Mouse (Mus musculus) CH12.LX (cell line): Measurements from ENCODE around the gene Mvb12b. TPM values are rescaled to one million over a fixed set of nuclear protein-coding genes. Genes with fewer than 3 reads are reported as not detected.

Experiments used
- DNase-seq: peaks from one replicate; pipeline ENCODE4 v3.0.0-alpha.2; 2013; ENCODE audit errors: extremely low read depth
- H3K27ac ChIP-seq: 2 replicates; pipeline ENCODE4 v1.5.1; 2012; ENCODE audit warnings: low read depth, mild to moderate bottlenecking, control low read depth, moderate library complexity; ENCODE audit not compliant: insufficient read depth
- H3K27me3 ChIP-seq: replicated peaks from 2 replicates; pipeline ENCODE3; 2012; ENCODE audit warnings: inconsistent platforms
- H3K36me3 ChIP-seq, 2 experiments: replicated peaks in 1 of 2; 2 replicates each; pipeline versions ENCODE3 to v1.6.1; 2012; ENCODE audit warnings: inconsistent platforms in 1 of 2, low read length in 1 of 2, mild to moderate bottlenecking in 1 of 2, mixed read lengths in 1 of 2, moderate library complexity in 1 of 2; ENCODE audit not compliant: control insufficient read depth in 1 of 2, insufficient read depth in 1 of 2
- H3K4me1 ChIP-seq, 2 experiments: 2 replicates each; pipeline ENCODE4 v1.6.1; 2012; ENCODE audit warnings: inconsistent platforms in 1 of 2, moderate library complexity in 1 of 2; ENCODE audit not compliant: insufficient read depth in 2 of 2, control insufficient read depth in 1 of 2
- H3K4me2 ChIP-seq: 2 replicates; pipeline ENCODE4 v1.6.1; 2012; ENCODE audit warnings: low read depth, mild to moderate bottlenecking, control low read depth; ENCODE audit not compliant: poor library complexity, insufficient read depth, severe bottlenecking
- H3K4me3 ChIP-seq, 3 experiments: fragments of 150-350 bp in 1 of 3; sonication (generic) in 1 of 3; replicated peaks in 1 of 3; 2 replicates each; pipeline versions ENCODE3 to v1.5.1; 2011 to 2012; ENCODE audit warnings: low read depth in 2 of 3, low read length in 2 of 3, mild to moderate bottlenecking in 2 of 3, moderate library complexity in 2 of 3, control low read depth in 1 of 3, improper control_type of control experiment in 1 of 3, inconsistent platforms in 1 of 3, mixed read lengths in 1 of 3; ENCODE audit not compliant: poor library complexity in 1 of 3
- H3K79me2 ChIP-seq: replicated peaks from 2 replicates; pipeline ENCODE4 v1.6.1; 2012; ENCODE audit warnings: mild to moderate bottlenecking, moderate library complexity; ENCODE audit not compliant: control insufficient read depth, poor library complexity, insufficient read depth, severe bottlenecking; ENCODE audit errors: extremely low read depth
- H3K9ac ChIP-seq: 2 replicates; pipeline ENCODE4 v1.6.1; 2012; ENCODE audit warnings: low read depth, mild to moderate bottlenecking, control low read depth, moderate library complexity; ENCODE audit not compliant: insufficient read depth
- H3K9me3 ChIP-seq: replicated peaks from 2 replicates; pipeline ENCODE3; 2012; ENCODE audit warnings: low read length, inconsistent platforms, mixed read lengths
- CHD2 ChIP-seq: IDR thresholded peaks from 2 replicates; pipeline ENCODE4 v1.6.1; 2011; ENCODE audit warnings: low read length, improper control_type of control experiment
- E2F4 ChIP-seq: IDR thresholded peaks from 2 replicates; pipeline ENCODE4 v1.6.1; 2011; ENCODE audit warnings: low read depth, low read length, improper control_type of control experiment; ENCODE audit not compliant: insufficient replicate concordance
- ELF1 ChIP-seq: IDR thresholded peaks from 2 replicates; pipeline ENCODE4 v1.6.1; 2014; ENCODE audit warnings: low read depth, mild to moderate bottlenecking, inconsistent platforms, low read length, improper control_type of control experiment
- ETS1 ChIP-seq: conservative IDR thresholded peaks from 2 replicates; pipeline ENCODE4 v1.6.1; 2012; ENCODE audit warnings: low read depth, mild to moderate bottlenecking, inconsistent platforms, low read length, improper control_type of control experiment, moderate library complexity
- GABPA ChIP-seq: IDR thresholded peaks from 2 replicates; pipeline ENCODE4 v1.6.1; 2012; ENCODE audit warnings: low read depth, low read length, improper control_type of control experiment, inconsistent platforms; ENCODE audit not compliant: insufficient replicate concordance
- HCFC1 ChIP-seq: IDR thresholded peaks from 2 replicates; pipeline ENCODE4 v1.6.1; 2012; ENCODE audit warnings: low read depth, mild to moderate bottlenecking, inconsistent platforms, low read length, improper control_type of control experiment
- IRF4 ChIP-seq: IDR thresholded peaks from 2 replicates; pipeline ENCODE4 v1.6.1; 2014; ENCODE audit warnings: low read depth, mild to moderate bottlenecking, inconsistent platforms, low read length, improper control_type of control experiment
- MAFK ChIP-seq: IDR thresholded peaks from 2 replicates; pipeline ENCODE4 v1.6.1; 2011; ENCODE audit warnings: low read length, improper control_type of control experiment; ENCODE audit not compliant: insufficient replicate concordance
- NELFE ChIP-seq: IDR thresholded peaks from 2 replicates; pipeline ENCODE4 v1.6.1; 2011; ENCODE audit warnings: low read depth, low read length, improper control_type of control experiment
- NRF1 ChIP-seq: IDR thresholded peaks from 2 replicates; pipeline ENCODE4 v1.6.1; 2014; ENCODE audit warnings: low read depth, mild to moderate bottlenecking, inconsistent platforms, low read length, improper control_type of control experiment, moderate library complexity
- TBP ChIP-seq: conservative IDR thresholded peaks from 2 replicates; pipeline ENCODE4 v1.6.1; 2011; ENCODE audit warnings: low read depth, low read length, improper control_type of control experiment
- TCF12 ChIP-seq: IDR thresholded peaks from 2 replicates; pipeline ENCODE4 v1.6.1; 2014; ENCODE audit warnings: low read depth, mild to moderate bottlenecking, inconsistent platforms, low read length, improper control_type of control experiment
- ZKSCAN1 ChIP-seq: IDR thresholded peaks from 2 replicates; pipeline ENCODE4 v1.6.1; 2012; ENCODE audit warnings: low read depth, inconsistent platforms, low read length, improper control_type of control experiment, borderline replicate concordance
- ZNF384 ChIP-seq: IDR thresholded peaks from 2 replicates; pipeline ENCODE4 v1.6.1; 2012; ENCODE audit warnings: low read depth, low read length, improper control_type of control experiment, inconsistent platforms
- dilution Hi-C: fragments of 300-500 bp; cut with MboI; formaldehyde crosslinking; loops from 2 replicates; pipeline ENCODE4 v1.14.3; 2020; ENCODE audit warnings: low sequenced_read_pairs; ENCODE audit not compliant: extremely low pct_unique_long_range_greater_than_20kb, extremely low pct_ligation_motif_present
- in situ Hi-C: fragments of 300-500 bp; cut with MboI; formaldehyde crosslinking; loops from 3 replicates; pipeline ENCODE4 v1.14.3; 2019; ENCODE audit warnings: low sequenced_read_pairs, low pct_ligation_motif_present, low pct_unique_long_range_greater_than_20kb, mixed read lengths
- polyA plus RNA-seq: library from polyadenylated mRNA; unstranded; fragments of >175 nt; gene quantifications from 2 replicates; pipeline ENCODE4 v1.2.1, GENCODE M21; 2012; ENCODE audit warnings: low read depth; ENCODE audit not compliant: insufficient read length
- total RNA-seq, 2 experiments: library from RNA; depleted of rRNA; stranded (reverse); fragments of 300-350 nt in 1 of 2; fragments of >200 nt in 1 of 2; gene quantifications; 2 replicates each; pipeline ENCODE4 v1.2.3; 2012 to 2014

The Mvb12b gene
- total and polyA plus RNA-seq, 3 experiments, result 3.0 to 16.7 (median 5.3) TPM

DNA sequence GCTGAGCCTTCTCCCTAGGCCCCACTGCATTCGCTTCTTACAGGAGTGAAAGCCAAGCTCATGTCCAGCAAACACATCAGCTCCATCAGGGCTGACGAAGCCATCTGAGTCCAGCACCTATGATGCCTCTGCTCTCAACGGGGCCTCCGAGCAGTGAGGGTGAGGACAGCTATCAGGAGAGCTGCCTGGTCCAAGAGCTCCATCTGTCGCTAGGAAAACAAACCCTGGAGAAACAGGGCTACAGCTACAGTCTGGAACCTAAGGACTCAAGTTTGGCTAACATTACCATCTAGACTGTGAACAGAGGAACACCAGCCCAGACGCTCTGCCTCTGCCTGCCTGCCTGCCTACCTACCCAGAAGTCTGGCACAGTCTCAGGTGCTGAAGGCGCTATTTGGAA is 104.3 kb downstream of the Mvb12b start:
- Histone ChIP-seq H3K36me3 (peaks cover 0 to 13% of the 10 kb centered on the region in 2 experiments), H3K27ac (no peak overlapping the region), H3K4me1 (peaks cover 0 to 3% of the 10 kb centered on the region in 2 experiments; a peak in 1 of 4 replicates), H3K9ac (no peak overlapping the region), H3K4me3 (no peak overlapping the region), H3K79me2 (no peaks in the 10 kb centered on the region), H3K9me3 (peaks cover 11% of the 10 kb centered on the region), H3K27me3 (no peaks in the 10 kb centered on the region), H3K4me2 (no peak overlapping the region)
- DNase-seq, result no peak
- in situ Hi-C loops, result no loop called here
- dilution Hi-C loops, result no loop called here
- TF ChIP-seq ZNF384, result no peak
- TF ChIP-seq MAFK, result no peak
- TF ChIP-seq ETS1, result no peak
- no peak for TF ChIP-seq ZKSCAN1
- no peak for TF ChIP-seq ELF1
- TF ChIP-seq TCF12, result no peak
- no peak for TF ChIP-seq TBP
- no peak for TF ChIP-seq HCFC1
- no peak for TF ChIP-seq IRF4
- TF ChIP-seq NRF1, result no peak
- no peak for TF ChIP-seq NELFE
- no peak for TF ChIP-seq E2F4
- no peak for TF ChIP-seq CHD2

- TF ChIP-seq GABPA, result no peak
- in situ Hi-C loops, result no loop called here
- H3K27me3 ChIP-seq, result no peaks in the 10 kb centered on the region
- H3K36me3 ChIP-seq, result peaks cover 5 to 16% of the 10 kb centered on the region in 2 experiments
- DNase-seq, result no peak
- H3K4me3 ChIP-seq, result no peak overlapping the region
- no peaks in the 10 kb centered on the region for H3K79me2 ChIP-seq
- H3K4me2 ChIP-seq, result no peak overlapping the region
- H3K9me3 ChIP-seq, result peaks cover 24% of the 10 kb centered on the region
- no peak overlapping the region for H3K9ac ChIP-seq
- no peaks in the 10 kb centered on the region for H3K4me1 ChIP-seq
- dilution Hi-C loops, result no loop called here
- no peak overlapping the region for H3K27ac ChIP-seq
Observed at GRCm38 (mm10) chr2:33781655-33782400, 105.9 kb downstream of the Mvb12b start.
